Mouse (Mus musculus) ES-E14 (cell line): ENCODE data around the gene Fgd2. TPM values are rescaled to one million over a fixed set of nuclear protein-coding genes. Genes with fewer than 3 reads are reported as not detected.

Source experiments
- DNase-seq: peaks from one replicate; pipeline ENCODE4 v3.0.0-alpha.2; 2013; ENCODE audit warnings: low read depth, low spot score
- H3K27ac ChIP-seq: 2 replicates; pipeline ENCODE4 v1.5.1; 2012; ENCODE audit warnings: low read depth, mild to moderate bottlenecking, low read length, moderate library complexity, mixed read lengths; ENCODE audit not compliant: poor library complexity, insufficient read depth, severe bottlenecking
- H3K36me3 ChIP-seq: 2 replicates; pipeline ENCODE4 v1.6.1; 2012; ENCODE audit warnings: mild to moderate bottlenecking, low read length, moderate library complexity, mixed read lengths; ENCODE audit not compliant: control insufficient read depth, poor library complexity, insufficient read depth, severe bottlenecking
- H3K4me1 ChIP-seq, 2 experiments: fragments of 150-350 bp in 1 of 2; sonication (generic) in 1 of 2; 2 replicates each; pipeline ENCODE4 v1.6.1; 2012; ENCODE audit warnings: low read length in 2 of 2, mild to moderate bottlenecking in 1 of 2, mixed read lengths in 1 of 2; ENCODE audit not compliant: control insufficient read depth in 2 of 2, insufficient read depth in 2 of 2, poor library complexity in 1 of 2
- H3K4me3 ChIP-seq, 2 experiments: fragments of 150-350 bp in 1 of 2; sonication (generic) in 1 of 2; 2 replicates each; pipeline ENCODE4 v1.5.1; 2012; ENCODE audit warnings: low read length in 2 of 2, low read depth in 1 of 2, mild to moderate bottlenecking in 1 of 2, mixed read lengths in 1 of 2; ENCODE audit not compliant: insufficient read depth in 1 of 2, poor library complexity in 1 of 2, severe bottlenecking in 1 of 2
- H3K9ac ChIP-seq: 2 replicates; pipeline ENCODE4 v1.6.1; 2012; ENCODE audit warnings: low read depth, mild to moderate bottlenecking, low read length, mixed read lengths; ENCODE audit not compliant: poor library complexity, insufficient read depth, severe bottlenecking
- H3K9me3 ChIP-seq: fragments of 150-350 bp; sonication (generic); 2 replicates; pipeline ENCODE4 v1.6.1; 2012; ENCODE audit warnings: low read depth, mild to moderate bottlenecking, low read length; ENCODE audit not compliant: control insufficient read depth, insufficient read depth
- CHD2 ChIP-seq: IDR thresholded peaks from 2 replicates; pipeline ENCODE4 v1.6.1; 2014; ENCODE audit warnings: mild to moderate bottlenecking, low read depth, low read length, inconsistent platforms
- HCFC1 ChIP-seq: IDR thresholded peaks from 2 replicates; pipeline ENCODE4 v1.6.1; 2012; ENCODE audit warnings: low read length, inconsistent platforms, borderline replicate concordance; ENCODE audit not compliant: insufficient read depth
- MAFK ChIP-seq: IDR thresholded peaks from 2 replicates; pipeline ENCODE4 v1.6.1; 2014; ENCODE audit warnings: mild to moderate bottlenecking, low read depth, low read length, inconsistent platforms; ENCODE audit not compliant: insufficient read depth
- ZC3H11A ChIP-seq: IDR thresholded peaks from 2 replicates; pipeline ENCODE4 v1.6.1; 2012; ENCODE audit warnings: low read depth, mild to moderate bottlenecking, inconsistent platforms, low read length, borderline replicate concordance
- ZNF384 ChIP-seq: IDR thresholded peaks from 2 replicates; pipeline ENCODE4 v1.6.1; 2012; ENCODE audit warnings: low read depth, low read length, inconsistent platforms
- in situ Hi-C, 2 experiments: fragments of 600-800 bp; cut with MboI; formaldehyde crosslinking; loops; one replicate each; pipeline ENCODE4 v1.15.1; 2025; ENCODE audit warnings: low sequenced_read_pairs in 2 of 2, inconsistent platforms in 1 of 2; ENCODE audit not compliant: unreplicated experiment in 2 of 2
- total RNA-seq: library from RNA; depleted of rRNA; stranded (reverse); fragments of 300-350 nt; gene quantifications from 2 replicates; pipeline ENCODE4 v1.2.3, GENCODE M21; 2012

Gene Fgd2
- total RNA-seq, 1 experiment: 1.9 TPM

GRCm38 (mm10) chr17:29370984-29371723 is 10.4 kb downstream of the Fgd2 start:
- Histone ChIP-seq H3K4me3 (no peak overlapping the region), H3K9ac (no peak overlapping the region), H3K27ac (no peak overlapping the region), H3K4me1 (peaks cover 0 to 16% of the 10 kb centered on the region in 2 experiments; a peak in 1 of 4 replicates), H3K36me3 (no peaks in the 10 kb centered on the region), H3K9me3 (no peaks in the 10 kb centered on the region)
- no peak for TF ChIP-seq CHD2
- TF ChIP-seq HCFC1: no peak
- 0 out of 2 replicates have a peak, but pooled peaks have one; percentile 14 for TF ChIP-seq ZNF384
- TF ChIP-seq ZC3H11A: peak; percentile 83
- in situ Hi-C loops: loop anchor here (5.0 to 10.0 kb wide), 2 partner anchors 141 to 144 kb away; no protein-coding TSS in a partner anchor
- peak; percentile 87 for DNase-seq

- Histone ChIP-seq H3K4me3 (no peak overlapping the region), H3K9ac (no peak overlapping the region), H3K27ac (no peak overlapping the region), H3K36me3 (no peaks in the 10 kb centered on the region), H3K4me1 (peaks cover 0 to 4% of the 10 kb centered on the region in 2 experiments; a peak in 1 of 4 replicates), H3K9me3 (no peaks in the 10 kb centered on the region)
- in situ Hi-C loops: loop anchor here in 1 of 2 experiments (10.0 kb wide), 1 partner anchor 139 kb away; no protein-coding TSS in a partner anchor
- DNase-seq: no peak
- TF ChIP-seq ZC3H11A: no peak
- TF ChIP-seq MAFK: no peak
- no peak for TF ChIP-seq CHD2
- no peak for TF ChIP-seq ZNF384
- TF ChIP-seq HCFC1: no peak
Observed at GRCm38 (mm10) chr17:29375871-29376270, 15.2 kb downstream of the Fgd2 start.

- Histone ChIP-seq H3K4me3 (no peak overlapping the region), H3K4me1 (peaks cover 0 to 9% of the 10 kb centered on the region in 2 experiments; a peak in 1 of 4 replicates), H3K9me3 (no peaks in the 10 kb centered on the region), H3K27ac (no peak overlapping the region), H3K9ac (no peak overlapping the region), H3K36me3 (no peaks in the 10 kb centered on the region)
- no peak for DNase-seq
- in situ Hi-C loops: loop anchor here in 1 of 2 experiments (10.0 kb wide), 1 partner anchor 137 kb away; no protein-coding TSS in a partner anchor
- TF ChIP-seq CHD2 (no peak), ZNF384 (peak; percentile 39; the same call in 1 of the 2 replicates)
Observed at GRCm38 (mm10) chr17:29378056-29378455, 17.3 kb downstream of the Fgd2 start.

- Histone ChIP-seq H3K4me1 (peaks cover 0 to 12% of the 10 kb centered on the region in 2 experiments; a peak in 2 of 4 replicates), H3K36me3 (no peaks in the 10 kb centered on the region), H3K9me3 (no peaks in the 10 kb centered on the region), H3K27ac (no peak overlapping the region), H3K9ac (no peak overlapping the region), H3K4me3 (no peak overlapping the region)
- DNase-seq: no peak
- no peak for TF ChIP-seq CHD2
- no peak for TF ChIP-seq ZC3H11A
- no peak for TF ChIP-seq ZNF384
- no peak for TF ChIP-seq MAFK
- TF ChIP-seq HCFC1: no peak
- in situ Hi-C loops: no loop called here
Observed at GRCm38 (mm10) chr17:29380241-29380640, 19.5 kb downstream of the Fgd2 start.
